Mouse (Mus musculus) kidney, postnatal 4 days (tissue): ENCODE results near the gene Slc35a1.

Experiments used
- DNase-seq, 2 experiments: peaks; one replicate each; pipeline ENCODE4 v3.0.0; 2021; ENCODE audit warnings: mixed read lengths in 2 of 2

Gene Slc35a1

GRCm38 (mm10) chr4:34644779-34645178 is 42.5 kb downstream of the Slc35a1 start:
- no peak for DNase-seq

GRCm38 (mm10) chr4:34640731-34641130 is 46.5 kb downstream of the Slc35a1 start:
- no peak for DNase-seq

GRCm38 (mm10) chr4:34639745-34640364 is 47.4 kb downstream of the Slc35a1 start:
- DNase-seq = no peak

- DNase-seq = no peak
These were observed 49.4 kb downstream of the Slc35a1 start for GRCm38 (mm10) chr4:34637851-34638250.

GRCm38 (mm10) chr4:34637386-34637785 is 49.9 kb downstream of the Slc35a1 start:
- DNase-seq = no peak

- no peak for DNase-seq
These were observed 51.2 kb downstream of the Slc35a1 start for GRCm38 (mm10) chr4:34636036-34636435.

GRCm38 (mm10) chr4:34634129-34634528 is 53.1 kb downstream of the Slc35a1 start:
- peak; percentile 36 to 68 for DNase-seq

GRCm38 (mm10) chr4:34629956-34630355 is 57.3 kb downstream of the Slc35a1 start:
- DNase-seq = no peak

GRCm38 (mm10) chr4:34626401-34626800 is 60.8 kb downstream of the Slc35a1 start:
- no peak for DNase-seq

- DNase-seq = no peak
These were observed 61.7 kb downstream of the Slc35a1 start for GRCm38 (mm10) chr4:34625556-34625955.

GRCm38 (mm10) chr4:34616146-34616545 is 71.1 kb downstream of the Slc35a1 start:
- no peak for DNase-seq

- peak; percentile 10 to 35 for DNase-seq
These were observed 71.9 kb downstream of the Slc35a1 start for GRCm38 (mm10) chr4:34615303-34615702.

- peak; percentile 94 to 96 for DNase-seq
These were observed 72.6 kb downstream of the Slc35a1 start, which contains the start of the genes Orc3 and Rars2 for GRCm38 (mm10) chr4:34614630-34615094. Gene Orc3 (minus strand): TSS chr4:34614944. Gene Rars2 (plus strand): TSS chr4:34614957.

GRCm38 (mm10) chr4:34613571-34614145 is 73.6 kb downstream of the Slc35a1 start:
- peak; percentile 37 to 58 for DNase-seq
